Mouse (Mus musculus) thymus, postnatal 36 days (tissue): ENCODE data around the gene Ryk.
A peak's percentile ranks its signal among the peaks of the same experiment; 100 is the strongest.

ENCODE experiments used
- DNase-seq, 2 experiments: peaks; one replicate each; pipeline ENCODE4 v3.0.0; 2022; ENCODE audit warnings: mixed read lengths in 2 of 2

The Ryk gene

GRCm38 (mm10) chr9:102859963-102860362, 25.2 kb downstream of the Ryk start:
- no peak for DNase-seq

- no peak for DNase-seq
Measured at GRCm38 (mm10) chr9:102860802-102861469, 26.2 kb downstream of the Ryk start.

- DNase-seq: no peak
Measured at GRCm38 (mm10) chr9:102861789-102862188, 27.1 kb downstream of the Ryk start.

- no peak for DNase-seq
Measured at GRCm38 (mm10) chr9:102862260-102862659, 27.5 kb downstream of the Ryk start.

- DNase-seq: no peak
Measured at GRCm38 (mm10) chr9:102863876-102864545, 29.3 kb downstream of the Ryk start.

- no peak for DNase-seq
Measured at GRCm38 (mm10) chr9:102864931-102865330, 30.2 kb downstream of the Ryk start.

- no peak for DNase-seq
Measured at GRCm38 (mm10) chr9:102865946-102866737, 31.4 kb downstream of the Ryk start.

- peak; percentile 12 to 19 for DNase-seq
Measured at GRCm38 (mm10) chr9:102866893-102867292, 32.2 kb downstream of the Ryk start.

GRCm38 (mm10) chr9:102867516-102867915, 32.8 kb downstream of the Ryk start:
- no peak for DNase-seq

- DNase-seq: no peak
Measured at GRCm38 (mm10) chr9:102868451-102868850, 33.7 kb downstream of the Ryk start.

GRCm38 (mm10) chr9:102876054-102876690, 41.5 kb downstream of the Ryk start:
- DNase-seq: no peak

- DNase-seq: no peak
Measured at GRCm38 (mm10) chr9:102877916-102878315, 43.2 kb downstream of the Ryk start.

- peak; percentile 13 to 19 for DNase-seq
Measured at GRCm38 (mm10) chr9:102879545-102879944, 44.8 kb downstream of the Ryk start.

- no peak for DNase-seq
Measured at GRCm38 (mm10) chr9:102884703-102885102, 50.0 kb downstream of the Ryk start.

- DNase-seq: no peak
Measured at GRCm38 (mm10) chr9:102890166-102890565, 55.4 kb downstream of the Ryk start.

GRCm38 (mm10) chr9:102892480-102893355, 58.0 kb downstream of the Ryk start:
- DNase-seq: no peak

GRCm38 (mm10) chr9:102893356-102893870, 58.7 kb downstream of the Ryk start:
- no peak for DNase-seq

GRCm38 (mm10) chr9:102899916-102900315, 65.2 kb downstream of the Ryk start:
- DNase-seq: no peak

- no peak for DNase-seq
Measured at GRCm38 (mm10) chr9:102902308-102902707, 67.6 kb downstream of the Ryk start.

GRCm38 (mm10) chr9:102904952-102905351, 70.2 kb downstream of the Ryk start:
- DNase-seq: no peak

- DNase-seq: no peak
Measured at GRCm38 (mm10) chr9:102906781-102907180, 72.1 kb downstream of the Ryk start.
